Mouse (Mus musculus) naive thymus-derived CD4-positive, alpha-beta T cell, adult 5 months (primary cell): ENCODE results near the gene Primpol. TPM values are rescaled to one million over a fixed set of nuclear protein-coding genes. Genes with fewer than 3 reads are reported as not detected.

Experiments
- polyA plus RNA-seq: library from polyadenylated mRNA; unstranded; fragments of 100-300 nt; shearing (Covaris generic); gene quantifications from one replicate; pipeline ENCODE4 v1.2.1, GENCODE M21; 2017

Primpol gene
- polyA plus RNA-seq = 22.9 TPM

GRCm38 (mm10) chr8:46616879-46617689 is at the start of gene Primpol, which contains the start of gene Casp3:
Gene Primpol, minus strand, starts transcription at chr8:46617212.
Gene Casp3, plus strand, starts transcription at chr8:46617291.

DNA sequence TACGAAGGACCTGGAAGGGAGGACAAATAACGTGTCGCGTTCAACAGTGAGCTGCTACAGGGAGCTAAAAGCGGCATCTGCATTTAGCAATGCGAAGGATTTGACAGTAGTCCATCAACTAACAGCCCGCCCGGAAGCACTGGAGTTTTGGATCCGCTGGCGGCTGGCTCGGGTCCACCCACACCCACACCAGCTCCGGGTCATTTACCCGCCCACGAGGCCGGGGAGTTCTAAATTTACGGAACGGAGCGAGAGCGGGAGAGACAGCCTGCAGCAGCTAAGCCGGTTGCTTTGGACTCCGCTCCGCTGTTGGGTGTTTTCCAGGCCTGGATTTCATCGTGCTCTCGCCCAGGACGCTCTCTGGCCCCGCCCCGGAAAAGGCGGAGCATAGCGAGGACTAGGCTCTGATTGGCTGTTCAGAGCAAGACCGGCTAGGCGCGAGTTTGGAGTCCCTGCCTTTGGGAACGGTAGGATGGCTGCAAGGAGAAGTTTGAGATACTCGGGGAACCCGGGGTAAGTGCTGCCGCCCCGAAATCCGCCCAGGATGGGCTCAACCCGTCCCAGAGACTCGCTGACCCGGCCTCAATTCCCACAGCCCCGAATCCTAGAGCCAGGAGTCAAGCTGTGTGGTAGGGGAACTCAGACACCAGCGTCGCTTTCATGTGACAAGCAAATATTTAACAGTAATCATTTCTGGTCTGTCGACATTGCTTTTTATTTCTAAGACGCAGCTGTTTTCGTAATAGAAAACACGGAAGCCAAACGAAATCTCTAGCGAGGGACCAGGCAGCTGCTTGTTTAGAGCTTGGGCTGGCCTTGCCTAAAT is 65.2 kb downstream of the Primpol start, which contains the start of gene Cenpu:
Gene Cenpu, plus strand, starts transcription at position 414 of the 826 bp plus-strand sequence.

Other genes starting within 250 kb of the Primpol start
- 22.1 TPM for gene Acsl1, start 146.2 kb downstream of the Primpol start, polyA plus RNA-seq
- gene Cenpu, start 65.2 kb downstream of the Primpol start, polyA plus RNA-seq = 2.4 TPM
- gene Casp3, start 79 bp upstream of the Primpol start, polyA plus RNA-seq = 15.4 TPM
- gene Irf2, start 122.5 kb upstream of the Primpol start, polyA plus RNA-seq = 115 TPM